7 mouse cellular contexts compared by ENCODE assay signal in genomic region chr4:55531096-55531855, GRCm38 (mm10). TPM values are rescaled to one million over a fixed set of nuclear protein-coding genes. Genes with fewer than 3 reads are reported as not detected.
DNase-seq lines count a peak whose midpoint lies in the region; ATAC-seq and TF ChIP-seq lines count a peak whose summit lies in the region.

No protein-coding gene starts in this region.

- no peak for ATAC-seq in forebrain, embryonic 13.5 days
- 0 out of 2 replicates have a peak, but pooled peaks have one; percentile 3 for ATAC-seq in limb, embryonic 12.5 days (ENCODE audit: insufficient number of reproducible peaks, insufficient read depth, low FRiP score, low TSS enrichment, low read depth)

- peak overlapping the region; percentile 79 for H3ac ChIP-seq in myocyte (ENCODE audit: control insufficient read depth, insufficient read length)

- intact Hi-C loops in heart, postnatal 36 days (cut with DNase I): loop anchor here (2.0 to 10.0 kb wide), 8 partner anchors 71 to 961 kb away; partner anchors contain the start of gene Rad23b

- DNase-seq in CH12.LX (ENCODE audit: extremely low read depth): no peak
- DNase-seq in adipocyte (ENCODE audit: low spot score): peak; percentile 44
- peak; percentile 64 to 76 for DNase-seq in heart, postnatal 36 days
- peak; percentile 20 to 25 for DNase-seq in thymus, adult 18-20 months

- no peak overlapping the region for H3K27ac ChIP-seq in CH12.LX (ENCODE audit: insufficient read depth, low read depth)
- H3K27ac ChIP-seq in forebrain, embryonic 13.5 days: no peak overlapping the region
- no peak overlapping the region for H3K27ac ChIP-seq in limb, embryonic 12.5 days

- H3K79me2 ChIP-seq in CH12.LX (replicated peaks; ENCODE audit: control insufficient read depth, extremely low read depth, insufficient read depth, poor library complexity, severe bottlenecking): no peaks in the 10 kb centered on the region
- peaks cover 32% of the 10 kb centered on the region for H3K79me2 ChIP-seq in myocyte (ENCODE audit: control insufficient read depth, insufficient read depth)

- TF ChIP-seq CTCF in CH12.LX (conservative IDR thresholded peaks at IDR 0.05 in 1 of 2, IDR thresholded peaks at IDR 0.05 in 1 of 2; ENCODE audit: low read depth in 2 of 2, low read length in 2 of 2): no peak

- H3K4me3 ChIP-seq in CH12.LX (replicated peaks in 1 of 3; ENCODE audit: low read depth in 2 of 3, low read length in 2 of 3, poor library complexity in 1 of 3) (peak overlapping the region in 1 of 3 experiments; percentile 45), myocyte (peak overlapping the region; percentile 99)
- H3K4me3 ChIP-seq in forebrain, embryonic 13.5 days: peak overlapping the region; percentile 56
- peak overlapping the region; percentile 62 for H3K4me3 ChIP-seq in limb, embryonic 12.5 days (replicated peaks)

- TF ChIP-seq EP300 in CH12.LX (IDR thresholded peaks at IDR 0.05; ENCODE audit: low read length): no peak

- H3K27me3 ChIP-seq in CH12.LX (replicated peaks): no peaks in the 10 kb centered on the region
- H3K27me3 ChIP-seq in forebrain, embryonic 13.5 days: peaks cover 46% of the 10 kb centered on the region
- H3K27me3 ChIP-seq in limb, embryonic 12.5 days: peaks cover 46% of the 10 kb centered on the region
- no peaks in the 10 kb centered on the region for H3K27me3 ChIP-seq in myocyte (ENCODE audit: control insufficient read depth, insufficient read depth, insufficient read length)

- H3K9ac ChIP-seq in CH12.LX (ENCODE audit: insufficient read depth, low read depth): no peak overlapping the region
- peak overlapping the region; percentile 53 for H3K9ac ChIP-seq in forebrain, embryonic 13.5 days
- H3K9ac ChIP-seq in limb, embryonic 12.5 days (replicated peaks): peak overlapping the region; percentile 59

- peaks cover 15% of the 10 kb centered on the region for H3K9me3 ChIP-seq in CH12.LX (replicated peaks; ENCODE audit: low read length)
- H3K9me3 ChIP-seq in forebrain, embryonic 13.5 days (replicated peaks): no peaks in the 10 kb centered on the region
- no peaks in the 10 kb centered on the region for H3K9me3 ChIP-seq in limb, embryonic 12.5 days

- TF ChIP-seq POLR2A in CH12.LX (IDR thresholded peaks at IDR 0.05; ENCODE audit: low read depth, low read length): no peak
- peak; percentile 48 for TF ChIP-seq POLR2A in myocyte (IDR thresholded peaks at IDR 0.05; ENCODE audit: insufficient read length, low read depth)

- peak overlapping the region; percentile 61 for H3K4me2 ChIP-seq in CH12.LX (ENCODE audit: insufficient read depth, low read depth, poor library complexity, severe bottlenecking)
- H3K4me2 ChIP-seq in forebrain, embryonic 13.5 days: peak overlapping the region; percentile 93
- peak overlapping the region; percentile 91 for H3K4me2 ChIP-seq in limb, embryonic 12.5 days
- H3K4me2 ChIP-seq in myocyte (ENCODE audit: low read depth): peak overlapping the region; percentile 79

- dilution Hi-C loops in CH12.LX (cut with MboI; ENCODE audit: extremely low pct_ligation_motif_present, extremely low pct_unique_long_range_greater_than_20kb, low sequenced_read_pairs): no loop called here

- peaks cover 0 to 14% of the 10 kb centered on the region in 2 experiments for H3K36me3 ChIP-seq in CH12.LX (replicated peaks in 1 of 2; ENCODE audit: control insufficient read depth in 1 of 2, insufficient read depth in 1 of 2, low read length in 1 of 2)
- H3K36me3 ChIP-seq in forebrain, embryonic 13.5 days (ENCODE audit: poor library complexity, severe bottlenecking): no peaks in the 10 kb centered on the region
- no peaks in the 10 kb centered on the region for H3K36me3 ChIP-seq in limb, embryonic 12.5 days
- H3K36me3 ChIP-seq in myocyte (ENCODE audit: control insufficient read depth, insufficient read depth): peaks cover 21% of the 10 kb centered on the region

- no peak for TF ChIP-seq RAD21 in CH12.LX (IDR thresholded peaks at IDR 0.05; ENCODE audit: low read depth, low read length)

- WGBS in forebrain, embryonic 13.5 days: 3% methylated on average over 48 of the region's 56 CpGs
- 2% methylated on average over 56 of the region's 56 CpGs for WGBS in limb, embryonic 12.5 days

- in situ Hi-C loops in CH12.LX (cut with MboI; ENCODE audit: low pct_ligation_motif_present, low pct_unique_long_range_greater_than_20kb, low sequenced_read_pairs): loop anchor here (10.0 kb wide), 2 partner anchors 294 to 684 kb away; no protein-coding TSS in a partner anchor

- peaks cover 16 to 18% of the 10 kb centered on the region in 2 experiments for H3K4me1 ChIP-seq in CH12.LX (ENCODE audit: control insufficient read depth in 1 of 2, insufficient read depth in 2 of 2)
- H3K4me1 ChIP-seq in forebrain, embryonic 13.5 days: peaks cover 34% of the 10 kb centered on the region
- peaks cover 24% of the 10 kb centered on the region for H3K4me1 ChIP-seq in limb, embryonic 12.5 days (replicated peaks)

TF ChIP-seq in CH12.LX, 34 proteins besides CTCF, POLR2A, EP300 and RAD21:
- no peak for TF ChIP-seq E2F4 (IDR thresholded peaks at IDR 0.05; ENCODE audit: insufficient replicate concordance, low read depth, low read length)
- TF ChIP-seq GABPA (IDR thresholded peaks at IDR 0.05; ENCODE audit: insufficient replicate concordance, low read depth, low read length): no peak
- TF ChIP-seq CHD2 (IDR thresholded peaks at IDR 0.05; ENCODE audit: low read length): no peak
- no peak for TF ChIP-seq SMC3 (IDR thresholded peaks at IDR 0.05; ENCODE audit: low read depth, low read length)
- TF ChIP-seq SIN3A (IDR thresholded peaks at IDR 0.05; ENCODE audit: low read length): no peak
- no peak for TF ChIP-seq JUND (conservative IDR thresholded peaks at IDR 0.05; ENCODE audit: low read depth, low read length)
- TF ChIP-seq MAFK (IDR thresholded peaks at IDR 0.05; ENCODE audit: insufficient replicate concordance, low read length): no peak
- TF ChIP-seq MYC (IDR thresholded peaks at IDR 0.05; ENCODE audit: low read depth, low read length): no peak
- no peak for TF ChIP-seq PAX5 (IDR thresholded peaks at IDR 0.05; ENCODE audit: low read length)
- no peak for TF ChIP-seq RCOR1 (conservative IDR thresholded peaks at IDR 0.05; ENCODE audit: low read depth, low read length)
- no peak for TF ChIP-seq ZNF384 (IDR thresholded peaks at IDR 0.05; ENCODE audit: low read depth, low read length)
- no peak for TF ChIP-seq MXI1 (IDR thresholded peaks at IDR 0.05; ENCODE audit: low read depth, low read length)
- TF ChIP-seq TCF12 (IDR thresholded peaks at IDR 0.05; ENCODE audit: low read depth, low read length): no peak
- no peak for TF ChIP-seq USF2 (conservative IDR thresholded peaks at IDR 0.05; ENCODE audit: low read depth, low read length)
- TF ChIP-seq NELFE (IDR thresholded peaks at IDR 0.05; ENCODE audit: low read depth, low read length): no peak
- TF ChIP-seq CHD1 (IDR thresholded peaks at IDR 0.05; ENCODE audit: low read depth, low read length): no peak
- TF ChIP-seq ZMIZ1 (IDR thresholded peaks at IDR 0.05; ENCODE audit: low read depth, low read length): no peak

TF ChIP-seq in myocyte, 11 proteins besides CTCF, POLR2A, EP300 and RAD21:
- TF ChIP-seq POLR2AphosphoS2 (IDR thresholded peaks at IDR 0.05; ENCODE audit: insufficient read length, low read depth): peak; percentile 82
- no peak for TF ChIP-seq MAX (IDR thresholded peaks at IDR 0.05; ENCODE audit: low read depth)
- no peak for TF ChIP-seq SRF (IDR thresholded peaks at IDR 0.05; ENCODE audit: control insufficient read depth, insufficient read length, low read depth)
- no peak for TF ChIP-seq CEBPB (IDR thresholded peaks at IDR 0.05; ENCODE audit: insufficient read depth, poor library complexity, severe bottlenecking)
- peak in 1 of 3 experiments; percentile 27 for TF ChIP-seq MYOG (IDR thresholded peaks at IDR 0.05; ENCODE audit: control insufficient read depth in 1 of 3, insufficient read depth in 1 of 3, insufficient read length in 2 of 3, low read depth in 2 of 3)
- TF ChIP-seq REST (IDR thresholded peaks at IDR 0.05; ENCODE audit: insufficient read depth, insufficient read length): no peak
- TF ChIP-seq USF1 (IDR thresholded peaks at IDR 0.05; ENCODE audit: low read depth): no peak
- TF ChIP-seq MYOD1 (IDR thresholded peaks at IDR 0.05; ENCODE audit: control insufficient read depth in 1 of 3, insufficient read length in 2 of 3, low read depth in 2 of 3): peak in 1 of 3 experiments; percentile 45
- no peak for TF ChIP-seq TCF3 (IDR thresholded peaks at IDR 0.05; ENCODE audit: insufficient read length, low read depth)
- TF ChIP-seq TCF12 (IDR thresholded peaks at IDR 0.05; ENCODE audit: insufficient read depth, poor library complexity, severe bottlenecking): no peak
- TF ChIP-seq E2F4 (IDR thresholded peaks at IDR 0.05; ENCODE audit: insufficient read depth): no peak

RNA-seq across cellular contexts. Expression of gene Klf4, which starts 1.0 kb away (rescaled TPM):
- total RNA-seq in CH12.LX (2012; rRNA removed) (0.38 and 0.51 TPM in 2 replicates), CH12.LX (2014; rRNA removed) (0.81 and 1.3 TPM in 2 replicates)
- polyA plus RNA-seq in CH12.LX (2012; ENCODE audit: insufficient read length, low read depth) (2.2 and 2.9 TPM in 2 replicates), myocyte (2012; fragmentation: generic; extraction: Trizol) (84.3 TPM)
- polyA plus RNA-seq in forebrain, embryonic 13.5 days (2015; fragmentation: Nextera tagmentation; extraction: Ambion mirVana): 1.5 TPM in 2 replicates
- total RNA-seq in heart, postnatal 36 days (2021): 10 to 100 TPM; 29.7 to 42.3 TPM
- 3.3 and 3.7 TPM in 2 replicates for polyA plus RNA-seq in limb, embryonic 12.5 days (2016; fragmentation: Nextera tagmentation; extraction: Ambion mirVana)

Comparison
In these comparisons a context has a peak if more than half of its experiments do, and no peak if none do; other contexts are left out.
1. RNA of gene Klf4, which starts 1.0 kb away (polyA plus RNA-seq): 84.3 TPM in myocyte (single experiment); 3.3 to 3.7 TPM in limb, embryonic 12.5 days, 2.2 to 2.9 TPM in CH12.LX and 1.5 TPM in forebrain, embryonic 13.5 days; every median in the first group is over 10 times any median in the second.
2. Peak in every context shown above with its lines, with median percentiles within 50 percentile points of each other: H3K4me2 ChIP-seq.